Mouse (Mus musculus) bone marrow macrophage, adult 2 months (primary cell): Measurements from ENCODE around the gene Slc25a33.

Source experiments
- CTCF ChIP-seq: IDR thresholded peaks from 2 replicates; pipeline ENCODE4 v1.5.1; 2012; ENCODE audit warnings: low read depth, mild to moderate bottlenecking, low read length, moderate library complexity
- POLR2A ChIP-seq: IDR thresholded peaks from 2 replicates; pipeline ENCODE4 v1.6.1; 2012; ENCODE audit warnings: mild to moderate bottlenecking, low read depth, low read length, borderline replicate concordance

- TF ChIP-seq CTCF (no peak), POLR2A (no peak)
These were observed 19.9 kb upstream of the Slc25a33 start for GRCm38 (mm10) chr4:149794010-149794338.
